Mouse (Mus musculus) E14TG2a.4 (cell line): ENCODE measurements around the gene Myo1d.

ENCODE experiments used
- CTCF ChIP-seq: conservative IDR thresholded peaks from 2 replicates; pipeline ENCODE4 v1.5.1; 2014; ENCODE audit warnings: low read length
- NANOG ChIP-seq: IDR thresholded peaks from 2 replicates; pipeline ENCODE4 v1.6.1; 2014; ENCODE audit warnings: borderline replicate concordance, low read length, mixed read lengths

DNA sequence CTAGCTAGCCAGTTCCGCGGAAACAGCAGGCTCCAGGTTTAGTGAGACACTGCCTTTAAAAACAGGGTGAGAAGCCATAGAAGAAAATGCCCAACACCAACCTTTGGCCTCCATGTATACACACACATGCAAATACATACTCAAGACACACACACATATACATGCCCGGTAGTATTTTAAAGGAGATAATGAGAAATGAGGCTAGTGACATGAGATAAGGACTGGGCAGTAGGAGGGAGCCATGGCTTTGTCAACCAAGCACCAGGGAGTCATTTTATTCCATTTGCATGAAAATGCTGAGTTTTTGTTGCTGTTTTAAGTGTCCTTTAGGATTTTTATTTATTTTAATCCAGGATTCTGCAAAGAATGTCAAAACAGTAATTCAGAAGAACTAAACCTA, 10.6 kb upstream of the Myo1d start:
- TF ChIP-seq CTCF (no peak), NANOG (no peak)
